Mouse (Mus musculus): ENCODE measurements at regions not wholly inside any gene's neighbourhood (a gene's known extent, or its start where the extent isn't known, plus 50 kb on each side); places are given as distances from the start of the nearest gene placed in this dataset.

DNA sequence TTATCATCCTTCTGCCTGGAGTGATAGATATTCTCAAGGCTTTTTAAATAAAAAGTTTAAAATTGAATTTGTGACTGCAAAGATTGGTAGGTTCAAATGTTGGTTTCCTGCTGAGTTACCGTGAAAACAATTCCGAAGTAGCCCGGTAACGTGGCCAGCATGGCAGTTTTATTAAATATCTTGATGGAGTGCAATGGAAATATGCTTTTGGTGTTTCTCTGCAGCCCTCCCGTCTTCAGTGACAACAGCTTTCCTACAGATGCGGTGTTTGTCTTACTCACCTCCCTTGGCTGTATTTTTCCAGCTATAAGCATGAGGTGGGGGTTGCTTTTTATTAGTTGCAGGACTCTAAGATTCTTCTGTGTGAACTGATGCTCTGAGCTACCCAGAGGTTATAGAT, 239.4 kb upstream of the Rnaseh2b start:
- Histone ChIP-seq H3K4me1 (ENCODE audit: control insufficient read depth) (no peaks in the 10 kb centered on the region), H3K9me3 (ENCODE audit: control insufficient read depth, low read length) (no peaks in the 10 kb centered on the region), H3K27me3 (ENCODE audit: control insufficient read depth) (no peaks in the 10 kb centered on the region), H3K4me3 (replicated peaks) (no peak overlapping the region), H3K36me3 (ENCODE audit: control insufficient read depth) (no peaks in the 10 kb centered on the region)
- TF ChIP-seq GATA1 (IDR thresholded peaks at IDR 0.05; ENCODE audit: low read length) = no peak
- TF ChIP-seq TAL1 (IDR thresholded peaks at IDR 0.05; ENCODE audit: low read length) = no peak

DNA sequence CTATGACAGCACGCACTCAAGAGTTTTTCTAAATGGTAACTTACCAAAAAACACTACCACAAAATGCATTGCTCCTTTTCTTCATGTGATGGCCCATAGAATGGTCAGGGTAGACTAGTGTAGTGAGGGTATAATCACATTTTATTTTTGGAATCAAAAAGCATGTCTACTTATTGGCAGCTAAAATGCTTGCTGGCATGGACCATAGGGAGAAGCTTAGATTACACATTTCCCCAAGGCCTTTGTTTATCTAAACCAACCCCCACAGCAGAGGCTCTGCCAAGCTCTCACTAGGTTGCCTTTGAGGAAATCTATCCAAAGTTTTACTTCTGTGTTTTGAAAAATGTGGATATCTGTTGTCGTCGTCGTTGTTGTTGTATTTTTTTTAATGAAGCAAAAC, 235.3 kb upstream of the Rnaseh2b start:
- H3K4me1 ChIP-seq (ENCODE audit: control insufficient read depth) = no peaks in the 10 kb centered on the region
- no peak for TF ChIP-seq TAL1 (IDR thresholded peaks at IDR 0.05; ENCODE audit: low read length)
- no peak for TF ChIP-seq GATA1 (IDR thresholded peaks at IDR 0.05; ENCODE audit: low read length)
- H3K27me3 ChIP-seq (ENCODE audit: control insufficient read depth) = no peaks in the 10 kb centered on the region

DNA sequence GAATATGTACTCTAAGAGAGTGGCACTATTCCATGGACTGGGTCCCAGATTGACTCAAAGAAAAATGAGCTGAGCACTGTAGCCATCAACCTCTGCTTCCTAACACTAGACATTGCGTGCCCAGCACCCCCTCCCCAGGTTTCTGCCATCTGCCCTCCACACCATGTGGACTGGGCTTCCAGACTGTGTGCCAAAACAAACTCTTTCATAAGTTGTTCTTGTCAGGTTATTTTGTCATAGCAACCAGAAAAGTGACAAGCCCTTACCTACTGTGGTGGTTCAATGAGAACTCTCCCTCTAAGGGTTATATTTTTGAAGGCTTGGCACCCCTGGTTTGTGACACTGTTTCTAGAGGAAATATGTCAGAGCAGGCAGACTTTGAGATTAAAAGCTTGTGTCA, 234.3 kb upstream of the Rnaseh2b start:
- Histone ChIP-seq H3K36me3 (ENCODE audit: control insufficient read depth) (no peaks in the 10 kb centered on the region), H3K27me3 (ENCODE audit: control insufficient read depth) (no peaks in the 10 kb centered on the region), H3K4me1 (ENCODE audit: control insufficient read depth) (no peaks in the 10 kb centered on the region), H3K4me3 (replicated peaks) (no peak overlapping the region), H3K9me3 (ENCODE audit: control insufficient read depth, low read length) (no peaks in the 10 kb centered on the region)
- TF ChIP-seq GATA1 (IDR thresholded peaks at IDR 0.05; ENCODE audit: low read length) (no peak), TAL1 (IDR thresholded peaks at IDR 0.05; ENCODE audit: low read length) (no peak)

More for the DNA sequence above, 235.3 kb upstream of the Rnaseh2b start:
- Histone ChIP-seq H3K9me3 (ENCODE audit: control insufficient read depth, low read length) (no peaks in the 10 kb centered on the region), H3K4me3 (replicated peaks) (no peak overlapping the region), H3K36me3 (ENCODE audit: control insufficient read depth) (no peaks in the 10 kb centered on the region)

DNA sequence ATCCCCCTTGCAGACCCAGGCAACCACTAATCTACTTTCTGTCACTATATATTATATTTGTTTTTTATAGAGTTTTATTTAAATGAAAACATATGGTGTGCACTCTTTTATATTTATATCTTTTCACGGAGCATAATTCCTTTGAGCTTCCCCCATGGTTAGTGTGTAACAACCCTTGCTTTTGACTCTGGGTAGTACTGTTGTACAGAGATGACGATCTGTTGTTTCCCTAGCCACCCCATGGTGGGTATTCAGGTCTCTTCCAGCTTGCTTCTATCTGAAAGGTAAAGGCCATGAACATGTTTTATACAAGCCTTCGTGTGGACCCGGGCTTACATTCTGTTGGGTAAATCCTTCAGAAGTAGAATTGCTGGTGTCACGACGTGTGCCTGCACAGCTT, 221.2 kb upstream of the Rnaseh2b start:
- Histone ChIP-seq H3K4me1 (ENCODE audit: control insufficient read depth) (no peaks in the 10 kb centered on the region), H3K36me3 (ENCODE audit: control insufficient read depth) (no peaks in the 10 kb centered on the region), H3K9me3 (ENCODE audit: control insufficient read depth, low read length) (no peaks in the 10 kb centered on the region), H3K27me3 (ENCODE audit: control insufficient read depth) (no peaks in the 10 kb centered on the region), H3K4me3 (replicated peaks) (no peak overlapping the region)
- TF ChIP-seq TAL1 (IDR thresholded peaks at IDR 0.05; ENCODE audit: low read length) = no peak
- no peak for TF ChIP-seq GATA1 (IDR thresholded peaks at IDR 0.05; ENCODE audit: low read length)

DNA sequence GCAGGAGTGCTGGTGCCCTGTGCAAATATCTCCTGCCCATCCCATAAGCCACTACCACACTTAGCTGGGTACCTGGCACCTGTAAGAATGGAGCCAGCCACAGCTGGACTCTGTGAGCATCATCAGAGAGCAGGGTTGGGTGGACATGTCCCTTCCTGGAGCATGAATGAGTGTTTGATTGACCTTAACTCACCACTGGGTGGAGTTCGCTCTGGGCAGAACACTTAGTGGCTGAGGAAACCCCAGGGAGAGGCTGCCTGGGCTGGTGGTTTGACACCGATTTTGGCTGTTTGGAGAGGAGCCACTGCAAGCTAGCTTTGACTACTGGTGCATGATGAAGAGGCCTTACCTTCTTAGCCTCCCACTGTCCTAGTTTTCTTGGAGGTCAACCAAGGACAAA, 208.3 kb upstream of the Rnaseh2b start:
- Histone ChIP-seq H3K4me3 (replicated peaks) (no peak overlapping the region), H3K27me3 (ENCODE audit: control insufficient read depth) (no peaks in the 10 kb centered on the region), H3K4me1 (ENCODE audit: control insufficient read depth) (no peaks in the 10 kb centered on the region), H3K9me3 (ENCODE audit: control insufficient read depth, low read length) (no peaks in the 10 kb centered on the region), H3K36me3 (ENCODE audit: control insufficient read depth) (no peaks in the 10 kb centered on the region)
- no peak for TF ChIP-seq GATA1 (IDR thresholded peaks at IDR 0.05; ENCODE audit: low read length)
- no peak for TF ChIP-seq TAL1 (IDR thresholded peaks at IDR 0.05; ENCODE audit: low read length)

DNA sequence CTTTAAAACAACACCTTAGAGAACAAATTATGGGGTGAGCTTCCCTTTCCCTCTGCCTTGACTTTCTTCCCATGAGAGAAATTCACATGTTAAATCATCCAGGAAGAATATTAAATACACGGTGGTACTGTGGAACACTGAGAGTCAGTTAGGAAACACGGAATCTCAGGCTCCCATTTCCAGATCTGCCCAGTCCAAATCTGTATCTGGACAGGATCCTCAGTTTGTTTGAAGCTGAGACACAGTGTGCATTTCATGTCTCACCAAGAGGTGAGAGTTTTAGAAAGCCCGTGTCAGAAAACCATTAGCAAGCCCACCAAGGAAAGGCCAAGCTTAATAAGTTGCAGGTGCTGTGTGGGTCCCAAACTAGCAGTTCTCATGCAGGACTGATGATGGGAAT, 204.2 kb upstream of the Rnaseh2b start:
- TF ChIP-seq GATA1 (IDR thresholded peaks at IDR 0.05; ENCODE audit: low read length) (no peak), TAL1 (IDR thresholded peaks at IDR 0.05; ENCODE audit: low read length) (no peak)
- Histone ChIP-seq H3K4me3 (replicated peaks) (no peak overlapping the region), H3K4me1 (ENCODE audit: control insufficient read depth) (no peaks in the 10 kb centered on the region), H3K36me3 (ENCODE audit: control insufficient read depth) (no peaks in the 10 kb centered on the region), H3K9me3 (ENCODE audit: control insufficient read depth, low read length) (no peaks in the 10 kb centered on the region), H3K27me3 (ENCODE audit: control insufficient read depth) (no peaks in the 10 kb centered on the region)

DNA sequence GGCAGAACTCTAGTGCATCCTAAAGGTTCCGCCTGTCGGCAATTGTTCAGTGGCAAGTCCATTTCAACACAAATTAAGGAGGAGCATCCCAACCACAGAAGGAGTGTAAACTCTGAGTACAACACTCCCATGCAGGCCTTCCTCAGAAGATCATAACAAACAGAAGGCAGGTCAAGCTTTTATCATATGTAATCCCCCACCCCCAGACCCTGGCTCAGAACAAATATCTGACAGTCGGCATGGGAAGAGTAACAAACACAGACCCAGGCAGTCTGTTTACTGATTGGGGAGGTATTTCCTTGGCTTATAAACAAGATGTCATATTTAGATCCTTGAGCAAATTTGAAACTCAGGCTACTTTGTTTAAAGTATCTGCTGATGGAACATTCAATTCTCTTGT, 174.9 kb upstream of the Rnaseh2b start:
- Histone ChIP-seq H3K9me3 (ENCODE audit: control insufficient read depth, low read length) (no peaks in the 10 kb centered on the region), H3K27me3 (ENCODE audit: control insufficient read depth) (no peaks in the 10 kb centered on the region), H3K4me3 (replicated peaks) (no peak overlapping the region), H3K36me3 (ENCODE audit: control insufficient read depth) (no peaks in the 10 kb centered on the region), H3K4me1 (ENCODE audit: control insufficient read depth) (no peaks in the 10 kb centered on the region)
- no peak for TF ChIP-seq TAL1 (IDR thresholded peaks at IDR 0.05; ENCODE audit: low read length)
- no peak for TF ChIP-seq GATA1 (IDR thresholded peaks at IDR 0.05; ENCODE audit: low read length)

DNA sequence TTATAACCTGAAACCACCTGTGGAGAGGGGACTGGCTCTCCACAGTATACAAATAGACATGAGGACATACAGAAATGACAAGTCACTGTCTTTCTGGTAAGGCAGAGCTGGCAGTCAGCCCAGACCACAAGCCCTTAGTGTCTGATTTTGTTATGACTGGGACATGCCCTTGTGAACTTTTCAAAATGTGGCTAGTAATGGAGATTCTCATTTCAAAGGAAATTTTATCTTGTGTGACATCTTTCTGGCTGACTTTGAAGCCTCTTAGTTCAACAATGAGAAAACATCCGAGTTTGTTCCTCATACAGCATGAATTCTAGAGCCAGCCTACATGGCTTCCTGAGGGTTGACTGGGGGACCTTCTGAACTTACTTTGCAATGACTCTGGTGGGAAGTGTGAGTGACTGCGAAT, 173.8 kb upstream of the Rnaseh2b start:
- no peaks in the 10 kb centered on the region for H3K4me1 ChIP-seq (ENCODE audit: control insufficient read depth)
- no peaks in the 10 kb centered on the region for H3K36me3 ChIP-seq (ENCODE audit: control insufficient read depth)
- TF ChIP-seq GATA1 (IDR thresholded peaks at IDR 0.05; ENCODE audit: low read length) = no peak
- no peak for TF ChIP-seq TAL1 (IDR thresholded peaks at IDR 0.05; ENCODE audit: low read length)

DNA sequence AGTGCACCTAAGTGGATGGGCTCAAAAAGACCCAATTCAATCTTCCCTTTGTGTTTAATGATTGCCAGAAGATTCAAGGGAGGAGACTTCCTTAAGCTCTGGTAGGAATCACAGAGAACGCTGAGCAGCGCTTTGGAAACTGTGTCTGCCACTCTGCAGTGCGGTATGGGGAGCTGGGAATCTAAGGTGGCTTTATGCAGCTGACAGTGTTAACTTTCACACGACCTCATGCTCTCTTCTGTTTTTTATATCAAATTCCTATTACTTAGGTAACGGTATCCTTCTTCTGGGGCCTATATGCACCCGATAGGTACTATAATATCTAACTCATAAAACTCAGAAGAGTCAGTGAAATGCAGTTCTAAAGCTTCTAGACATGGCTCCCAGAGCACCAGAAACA, 163.5 kb upstream of the Rnaseh2b start:
- Histone ChIP-seq H3K4me1 (ENCODE audit: control insufficient read depth) (no peaks in the 10 kb centered on the region), H3K4me3 (replicated peaks) (no peak overlapping the region), H3K27me3 (ENCODE audit: control insufficient read depth) (no peaks in the 10 kb centered on the region), H3K9me3 (ENCODE audit: control insufficient read depth, low read length) (peaks cover 4% of the 10 kb centered on the region), H3K36me3 (ENCODE audit: control insufficient read depth) (no peaks in the 10 kb centered on the region)
- TF ChIP-seq TAL1 (IDR thresholded peaks at IDR 0.05; ENCODE audit: low read length) = no peak
- TF ChIP-seq GATA1 (IDR thresholded peaks at IDR 0.05; ENCODE audit: low read length) = no peak

More for the DNA sequence above, 173.8 kb upstream of the Rnaseh2b start:
- Histone ChIP-seq H3K9me3 (ENCODE audit: control insufficient read depth, low read length) (no peaks in the 10 kb centered on the region), H3K27me3 (ENCODE audit: control insufficient read depth) (no peaks in the 10 kb centered on the region), H3K4me3 (replicated peaks) (no peak overlapping the region)

DNA sequence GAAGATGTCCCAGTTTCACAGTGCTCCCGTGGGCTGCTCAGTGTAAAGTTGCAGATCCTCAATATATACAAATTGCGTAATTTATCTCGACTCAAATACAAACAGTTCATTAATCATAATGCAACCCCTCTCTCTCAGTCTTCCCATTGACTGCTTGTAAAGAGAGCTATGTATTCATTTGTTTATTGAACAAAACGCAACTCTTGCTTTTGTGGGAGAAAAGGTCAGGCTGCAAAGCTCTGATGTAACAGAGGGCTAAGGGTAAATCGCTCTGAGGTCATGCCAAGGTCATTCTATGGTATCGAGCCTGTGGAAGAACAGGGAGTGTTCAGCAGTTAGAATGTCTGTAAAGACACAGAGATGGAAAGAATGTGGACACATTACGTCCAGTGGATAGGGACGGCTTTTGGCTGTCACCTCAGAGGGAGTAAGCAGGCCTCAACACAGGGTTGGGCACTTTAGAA, 160.0 kb upstream of the Rnaseh2b start:
- no peaks in the 10 kb centered on the region for H3K4me1 ChIP-seq (ENCODE audit: control insufficient read depth)
- H3K27me3 ChIP-seq (ENCODE audit: control insufficient read depth) = no peaks in the 10 kb centered on the region
- no peak for TF ChIP-seq GATA1 (IDR thresholded peaks at IDR 0.05; ENCODE audit: low read length)
- TF ChIP-seq TAL1 (IDR thresholded peaks at IDR 0.05; ENCODE audit: low read length) = no peak
- peaks cover 14% of the 10 kb centered on the region for H3K9me3 ChIP-seq (ENCODE audit: control insufficient read depth, low read length)
- no peak overlapping the region for H3K4me3 ChIP-seq (replicated peaks)
- H3K36me3 ChIP-seq (ENCODE audit: control insufficient read depth) = no peaks in the 10 kb centered on the region

Measured in erythroblast, embryonic 14.5 days (primary cell).